ENCODE assay signal across 8 mouse cellular contexts in genomic region chr14:52198141-52198540, GRCm38 (mm10). TPM values are rescaled to one million over a fixed set of nuclear protein-coding genes. Genes with fewer than 3 reads are reported as not detected.
DNase-seq lines count a peak whose midpoint lies in the region; ATAC-seq lines count a peak whose summit lies in the region.

No protein-coding gene starts in this region.

- WGBS in heart, embryonic 13.5 days: 25% methylated on average over 3 of the region's 3 CpGs
- WGBS in hindbrain, embryonic 13.5 days: 32% methylated on average over 3 of the region's 3 CpGs
- WGBS in midbrain, embryonic 11.5 days: 17% methylated on average over 3 of the region's 3 CpGs

- peak overlapping the region; percentile 99 for H3K9ac ChIP-seq in heart, embryonic 13.5 days
- H3K9ac ChIP-seq in hindbrain, embryonic 13.5 days: no peak overlapping the region; the same call in 1 of the 2 replicates
- no peak overlapping the region for H3K9ac ChIP-seq in midbrain, embryonic 11.5 days (ENCODE audit: low read length)

- peaks cover 23% of the 10 kb centered on the region for H3K4me1 ChIP-seq in heart, embryonic 13.5 days
- H3K4me1 ChIP-seq in hindbrain, embryonic 13.5 days (replicated peaks): peaks cover 17% of the 10 kb centered on the region
- H3K4me1 ChIP-seq in midbrain, embryonic 11.5 days (ENCODE audit: control insufficient read depth, insufficient read depth, low read length): peaks cover 15% of the 10 kb centered on the region; the same call in 1 of the 2 replicates

- H3K27me3 ChIP-seq in heart, embryonic 13.5 days (replicated peaks): no peaks in the 10 kb centered on the region
- H3K27me3 ChIP-seq in hindbrain, embryonic 13.5 days: no peaks in the 10 kb centered on the region
- H3K27me3 ChIP-seq in midbrain, embryonic 11.5 days (ENCODE audit: control insufficient read depth, insufficient read depth, low read length): no peaks in the 10 kb centered on the region

- intact Hi-C loops in left cerebral cortex, postnatal 36 days (cut with DNase I): loop anchor here (5.0 to 10.0 kb wide), 2 partner anchors 76 to 293 kb away; no protein-coding TSS in a partner anchor

- ATAC-seq in heart, embryonic 13.5 days (ENCODE audit: extremely low read depth, insufficient number of reproducible peaks, low FRiP score, low TSS enrichment): no peak
- no peak for ATAC-seq in hindbrain, embryonic 13.5 days (ENCODE audit: low FRiP score)
- no peak for ATAC-seq in midbrain, embryonic 11.5 days (ENCODE audit: low FRiP score)
- no peak for ATAC-seq in inflammation-experienced regulatory T-cells, adult 6 months

- peaks cover 57% of the 10 kb centered on the region for H3K36me3 ChIP-seq in heart, embryonic 13.5 days
- peaks cover 32% of the 10 kb centered on the region for H3K36me3 ChIP-seq in hindbrain, embryonic 13.5 days
- peaks cover 12% of the 10 kb centered on the region for H3K36me3 ChIP-seq in midbrain, embryonic 11.5 days (ENCODE audit: control insufficient read depth, insufficient read depth, low read length)

- H3K4me2 ChIP-seq in heart, embryonic 13.5 days: peak overlapping the region; percentile 79
- peak overlapping the region; percentile 82; the same call in 1 of the 2 replicates for H3K4me2 ChIP-seq in hindbrain, embryonic 13.5 days
- peak overlapping the region; percentile 70 for H3K4me2 ChIP-seq in midbrain, embryonic 11.5 days

- H3K27ac ChIP-seq in heart, embryonic 13.5 days (replicated peaks): no peak overlapping the region; the same call in 1 of the 2 replicates
- no peak overlapping the region for H3K27ac ChIP-seq in hindbrain, embryonic 13.5 days
- no peak overlapping the region for H3K27ac ChIP-seq in midbrain, embryonic 11.5 days (ENCODE audit: low read depth, low read length)

- DNase-seq in heart, adult 8-10 months (ENCODE audit: low spot score): no peak
- peak; percentile 32 for DNase-seq in MEL-GATA-1-ER (ENCODE audit: extremely low read depth, low read depth)
- no peak for DNase-seq in midbrain, embryonic 11.5 days (ENCODE audit: low spot score, missing footprints)
- no peak for DNase-seq in left cerebral cortex, postnatal 36 days (ENCODE audit: low spot score in 2 of 2)
- no peak for DNase-seq in spleen, adult 12 weeks (ENCODE audit: low spot score)

- no peaks in the 10 kb centered on the region for H3K9me3 ChIP-seq in heart, embryonic 13.5 days
- no peaks in the 10 kb centered on the region for H3K9me3 ChIP-seq in hindbrain, embryonic 13.5 days
- H3K9me3 ChIP-seq in midbrain, embryonic 11.5 days (ENCODE audit: control insufficient read depth, low read length): no peaks in the 10 kb centered on the region

- peak overlapping the region; percentile 100 for H3K4me3 ChIP-seq in heart, embryonic 13.5 days
- H3K4me3 ChIP-seq in hindbrain, embryonic 13.5 days: peak overlapping the region; percentile 98
- H3K4me3 ChIP-seq in midbrain, embryonic 11.5 days (ENCODE audit: low read depth, low read length): no peak overlapping the region

RNA-seq across cellular contexts. Expression of gene Supt16, which starts 0.9 kb away (rescaled TPM):
- polyA plus RNA-seq in heart, embryonic 13.5 days (2015; fragmentation: Nextera tagmentation; extraction: Ambion mirVana): 28.0 and 29.8 TPM in 2 replicates
- total RNA-seq in heart, adult 8-10 months (2022): 10 to 100 TPM; 20.7 to 26.7 (median 22.9) TPM
- polyA plus RNA-seq in hindbrain, embryonic 13.5 days (2015; fragmentation: Nextera tagmentation; extraction: Ambion mirVana): 55.0 and 57.1 TPM in 2 replicates
- 81.5 and 86.7 TPM in 2 replicates for polyA plus RNA-seq in midbrain, embryonic 11.5 days (2014; fragmentation: Nextera tagmentation; extraction: Ambion mirVana)
- 10 to 100 TPM; 50.8 to 51.3 TPM for total RNA-seq in left cerebral cortex, postnatal 36 days (2021)
- polyA plus RNA-seq in inflammation-experienced regulatory T-cells, adult 6 months (2017; shearing (Covaris generic)): 10 to 100 TPM; 44.2 to 48.2 (median 46.3) TPM

RNA-seq across cellular contexts. Expression of gene Chd8, which starts 59.4 kb away (rescaled TPM):
- polyA plus RNA-seq in heart, embryonic 13.5 days (2015; fragmentation: Nextera tagmentation; extraction: Ambion mirVana): 17.6 and 18.7 TPM in 2 replicates
- 10 to 100 TPM; 26.8 to 42.5 (median 37.7) TPM for total RNA-seq in heart, adult 8-10 months (2022)
- polyA plus RNA-seq in hindbrain, embryonic 13.5 days (2015; fragmentation: Nextera tagmentation; extraction: Ambion mirVana): 42.4 and 43.8 TPM in 2 replicates
- 46.7 and 52.5 TPM in 2 replicates for polyA plus RNA-seq in midbrain, embryonic 11.5 days (2014; fragmentation: Nextera tagmentation; extraction: Ambion mirVana)
- 100 to 1,000 TPM in 1 of 2 experiments, 10 to 100 TPM in 1; 99.3 to 148 TPM for total RNA-seq in left cerebral cortex, postnatal 36 days (2021)
- 10 to 100 TPM; 61.5 to 84.9 (median 76.6) TPM for polyA plus RNA-seq in inflammation-experienced regulatory T-cells, adult 6 months (2017; shearing (Covaris generic))
